11 mouse cellular contexts compared by ENCODE assay signal in genomic region chr11:113148198-113148537, GRCm38 (mm10).
DNase-seq lines count a peak whose midpoint lies in the region; ATAC-seq and TF ChIP-seq lines count a peak whose summit lies in the region.
"Had no signal": no experiment of that assay in that cellular context is flagged by ENCODE, and none has a peak within 500 bp of the region (broad histone marks: within the 10 kb centered on the region; RNA-seq: fewer than 3 reads in every experiment).

No protein-coding gene starts in this region.

- TF ChIP-seq CTCF in small intestine, adult 2 months (IDR thresholded peaks at IDR 0.05; ENCODE audit: extremely low read depth, insufficient read length, insufficient replicate concordance, low read depth, low read length): no peak

- no peaks in the 10 kb centered on the region for H3K9me3 ChIP-seq in hindbrain, embryonic 11.5 days (ENCODE audit: control insufficient read depth, low read length)
- H3K9me3 ChIP-seq in hindbrain, embryonic 12.5 days (replicated peaks): no peaks in the 10 kb centered on the region
- no peaks in the 10 kb centered on the region for H3K9me3 ChIP-seq in lung, embryonic 16.5 days (ENCODE audit: control insufficient read depth, low read length)
- H3K9me3 ChIP-seq in intestine, embryonic 16.5 days (ENCODE audit: control insufficient read depth, low read length): no peaks in the 10 kb centered on the region

- no peak overlapping the region for H3K4me3 ChIP-seq in hindbrain, embryonic 11.5 days (ENCODE audit: low read depth, low read length)
- no peak overlapping the region for H3K4me3 ChIP-seq in hindbrain, embryonic 12.5 days
- no peak overlapping the region for H3K4me3 ChIP-seq in lung, embryonic 16.5 days (ENCODE audit: low read length)
- peak overlapping the region; percentile 17 for H3K4me3 ChIP-seq in intestine, embryonic 16.5 days (ENCODE audit: low read length)
- H3K4me3 ChIP-seq in small intestine, adult 2 months (ENCODE audit: low read depth, low read length): peak overlapping the region; percentile 9; the same call in 1 of the 2 replicates

- TF ChIP-seq POLR2A in small intestine, adult 2 months (IDR thresholded peaks at IDR 0.05; ENCODE audit: low read depth, low read length): no peak

- peak overlapping the region; percentile 44; the same call in 1 of the 2 replicates for H3K27ac ChIP-seq in hindbrain, embryonic 11.5 days (ENCODE audit: low read depth, low read length)
- H3K27ac ChIP-seq in hindbrain, embryonic 12.5 days: no peak overlapping the region; the same call in 1 of the 2 replicates
- peak overlapping the region; percentile 68 for H3K27ac ChIP-seq in lung, embryonic 16.5 days (ENCODE audit: low read length)
- peak overlapping the region; percentile 72 for H3K27ac ChIP-seq in intestine, embryonic 16.5 days (ENCODE audit: low read length)
- H3K27ac ChIP-seq in small intestine, adult 2 months (ENCODE audit: insufficient read depth, low read depth, low read length): no peak overlapping the region

- ATAC-seq in hindbrain, embryonic 11.5 days (ENCODE audit: low FRiP score): no peak
- no peak for ATAC-seq in hindbrain, embryonic 12.5 days (ENCODE audit: low FRiP score)
- ATAC-seq in lung, embryonic 16.5 days (ENCODE audit: low read depth): no peak
- peak; percentile 67 for ATAC-seq in intestine, embryonic 16.5 days

- H3K4me1 ChIP-seq in hindbrain, embryonic 11.5 days (replicated peaks; ENCODE audit: control insufficient read depth, insufficient read depth, low read length): peaks cover 12% of the 10 kb centered on the region
- peaks cover 38% of the 10 kb centered on the region for H3K4me1 ChIP-seq in hindbrain, embryonic 12.5 days
- peaks cover 24% of the 10 kb centered on the region for H3K4me1 ChIP-seq in lung, embryonic 16.5 days (replicated peaks; ENCODE audit: control insufficient read depth, insufficient read depth, low read length)
- H3K4me1 ChIP-seq in intestine, embryonic 16.5 days (ENCODE audit: control insufficient read depth, insufficient read depth, low read length): peaks cover 34% of the 10 kb centered on the region
- peaks cover 14% of the 10 kb centered on the region for H3K4me1 ChIP-seq in small intestine, adult 2 months (ENCODE audit: control insufficient read depth, insufficient read depth, insufficient read length, low read length)

- no peak overlapping the region for H3K4me2 ChIP-seq in hindbrain, embryonic 11.5 days (replicated peaks; ENCODE audit: low read depth, low read length)
- H3K4me2 ChIP-seq in hindbrain, embryonic 12.5 days (replicated peaks): no peak overlapping the region
- H3K4me2 ChIP-seq in lung, embryonic 16.5 days (ENCODE audit: low read depth, low read length): peak overlapping the region; percentile 22; the same call in 1 of the 2 replicates
- H3K4me2 ChIP-seq in intestine, embryonic 16.5 days (ENCODE audit: low read depth, low read length): peak overlapping the region; percentile 47

- 81% methylated on average over 9 of the region's 9 CpGs for WGBS in hindbrain, embryonic 11.5 days
- 79% methylated on average over 9 of the region's 9 CpGs for WGBS in hindbrain, embryonic 12.5 days
- 55% methylated on average over 9 of the region's 9 CpGs for WGBS in lung, embryonic 16.5 days
- WGBS in intestine, embryonic 16.5 days: 48% methylated on average over 9 of the region's 9 CpGs
- 23% methylated on average over 9 of the region's 9 CpGs for WGBS in small intestine, adult 2 months

- no peak for DNase-seq in hindbrain, embryonic 11.5 days (ENCODE audit: low spot score)
- DNase-seq in lung, postnatal 10 days: no peak
- no peak for DNase-seq in spleen, postnatal 4 days (ENCODE audit: low spot score in 2 of 2)
- no peak for DNase-seq in right cerebral cortex, postnatal 4 days
- DNase-seq: kidney, adult 9 months; thymus, postnatal 25 days had no signal

- H3K27me3 ChIP-seq in hindbrain, embryonic 11.5 days (ENCODE audit: control insufficient read depth, insufficient read depth, low read length): no peaks in the 10 kb centered on the region
- no peaks in the 10 kb centered on the region for H3K27me3 ChIP-seq in hindbrain, embryonic 12.5 days
- H3K27me3 ChIP-seq in lung, embryonic 16.5 days (ENCODE audit: control insufficient read depth, insufficient read depth, low read depth, low read length): no peaks in the 10 kb centered on the region
- no peaks in the 10 kb centered on the region for H3K27me3 ChIP-seq in intestine, embryonic 16.5 days (replicated peaks; ENCODE audit: control insufficient read depth, insufficient read depth, low read length)
- no peaks in the 10 kb centered on the region for H3K27me3 ChIP-seq in small intestine, adult 2 months (ENCODE audit: control insufficient read depth, insufficient read depth, low read length)

- no peaks in the 10 kb centered on the region for H3K36me3 ChIP-seq in hindbrain, embryonic 11.5 days (ENCODE audit: control insufficient read depth, insufficient read depth, low read length)
- no peaks in the 10 kb centered on the region for H3K36me3 ChIP-seq in hindbrain, embryonic 12.5 days
- H3K36me3 ChIP-seq in lung, embryonic 16.5 days (ENCODE audit: control insufficient read depth, insufficient read depth, low read length): no peaks in the 10 kb centered on the region
- H3K36me3 ChIP-seq in intestine, embryonic 16.5 days (ENCODE audit: control insufficient read depth, insufficient read depth, low read length): no peaks in the 10 kb centered on the region
- no peaks in the 10 kb centered on the region for H3K36me3 ChIP-seq in small intestine, adult 2 months (ENCODE audit: control insufficient read depth, insufficient read depth, low read length)
- H3K36me3 ChIP-seq: G1E had no signal

- no peak overlapping the region for H3K9ac ChIP-seq in hindbrain, embryonic 11.5 days (ENCODE audit: low read depth, low read length)
- H3K9ac ChIP-seq in hindbrain, embryonic 12.5 days: no peak overlapping the region
- peak overlapping the region; percentile 46 for H3K9ac ChIP-seq in lung, embryonic 16.5 days (ENCODE audit: low read length)
- H3K9ac ChIP-seq in intestine, embryonic 16.5 days (ENCODE audit: low read depth, low read length): no peak overlapping the region

Comparison
In these comparisons a context has a peak if more than half of its experiments do, and no peak if none do; other contexts are left out.
1. H3K27ac ChIP-seq: peak in hindbrain, embryonic 11.5 days (single experiment), lung, embryonic 16.5 days (single experiment) and intestine, embryonic 16.5 days (single experiment); none in hindbrain, embryonic 12.5 days (single experiment) and small intestine, adult 2 months (single experiment).
2. H3K4me2 ChIP-seq: peak in lung, embryonic 16.5 days (single experiment) and intestine, embryonic 16.5 days (single experiment); none in hindbrain, embryonic 11.5 days (single experiment) and hindbrain, embryonic 12.5 days (single experiment).
3. H3K4me3 ChIP-seq: peak in intestine, embryonic 16.5 days (single experiment) and small intestine, adult 2 months (single experiment); none in hindbrain, embryonic 11.5 days (single experiment), hindbrain, embryonic 12.5 days (single experiment) and lung, embryonic 16.5 days (single experiment).